Mouse (Mus musculus): ENCODE data around the gene Atpif1.
A peak's percentile ranks its signal among the peaks of the same experiment; 100 is the strongest.

Gene Atpif1

GRCm38 (mm10) chr4:132526678-132527077 lies 6.8 kb downstream of the Atpif1 start:
- DNase-seq (ENCODE audit: low spot score), result no peak

- no peak for DNase-seq (ENCODE audit: low spot score)
Measured at GRCm38 (mm10) chr4:132524808-132525207, 8.7 kb downstream of the Atpif1 start.

- DNase-seq (ENCODE audit: low spot score), result no peak
Measured at GRCm38 (mm10) chr4:132524321-132524741, 9.1 kb downstream of the Atpif1 start.

GRCm38 (mm10) chr4:132519188-132519587 lies 14.3 kb downstream of the Atpif1 start:
- DNase-seq (ENCODE audit: low spot score), result no peak

GRCm38 (mm10) chr4:132518066-132518465 lies 15.4 kb downstream of the Atpif1 start:
- DNase-seq (ENCODE audit: low spot score), result no peak

- peak; percentile 97 for DNase-seq (ENCODE audit: low spot score)
Measured at GRCm38 (mm10) chr4:132515369-132516155, 17.9 kb downstream of the Atpif1 start.

- peak; percentile 90 for DNase-seq (ENCODE audit: low spot score)
Measured at GRCm38 (mm10) chr4:132514555-132515135, 18.8 kb downstream of the Atpif1 start.

GRCm38 (mm10) chr4:132513395-132514273 lies 19.8 kb downstream of the Atpif1 start:
- DNase-seq (ENCODE audit: low spot score), result peak; percentile 95

- DNase-seq (ENCODE audit: low spot score), result no peak
Measured at GRCm38 (mm10) chr4:132512080-132512479, 21.4 kb downstream of the Atpif1 start.

- peak; percentile 98 for DNase-seq (ENCODE audit: low spot score)
Measured at GRCm38 (mm10) chr4:132510352-132510798, 23.1 kb downstream of the Atpif1 start, which contains the start of gene Sesn2. Gene Sesn2, minus strand, starts transcription at chr4:132510501.

- peak; percentile 83 for DNase-seq (ENCODE audit: low spot score)
Measured at GRCm38 (mm10) chr4:132509621-132510296, 23.7 kb downstream of the Atpif1 start.

- DNase-seq (ENCODE audit: low spot score), result no peak
Measured at GRCm38 (mm10) chr4:132507210-132507609, 26.2 kb downstream of the Atpif1 start.

GRCm38 (mm10) chr4:132506250-132506649 lies 27.2 kb downstream of the Atpif1 start:
- no peak for DNase-seq (ENCODE audit: low spot score)

GRCm38 (mm10) chr4:132505800-132506199 lies 27.7 kb downstream of the Atpif1 start:
- no peak for DNase-seq (ENCODE audit: low spot score)

GRCm38 (mm10) chr4:132505034-132505738 lies 28.3 kb downstream of the Atpif1 start:
- no peak for DNase-seq (ENCODE audit: low spot score)

- DNase-seq (ENCODE audit: low spot score), result no peak
Measured at GRCm38 (mm10) chr4:132503344-132503743, 30.1 kb downstream of the Atpif1 start.

GRCm38 (mm10) chr4:132501639-132502038 lies 31.8 kb downstream of the Atpif1 start:
- DNase-seq (ENCODE audit: low spot score), result no peak

- no peak for DNase-seq (ENCODE audit: low spot score)
Measured at GRCm38 (mm10) chr4:132494271-132494918, 39.1 kb downstream of the Atpif1 start.

GRCm38 (mm10) chr4:132492178-132493060 lies 41.0 kb downstream of the Atpif1 start:
- peak; percentile 73 for DNase-seq (ENCODE audit: low spot score)

GRCm38 (mm10) chr4:132491748-132492147 lies 41.7 kb downstream of the Atpif1 start:
- no peak for DNase-seq (ENCODE audit: low spot score)

Measured in MN1 (cell line).